Mouse (Mus musculus): ENCODE results near the gene Il27ra.
"Not testable (repeated sequence)": the region's sequence is repeated elsewhere in the genome, so short reads cannot be mapped to it uniquely, and the experiment has no call there.

Gene Il27ra

DNA sequence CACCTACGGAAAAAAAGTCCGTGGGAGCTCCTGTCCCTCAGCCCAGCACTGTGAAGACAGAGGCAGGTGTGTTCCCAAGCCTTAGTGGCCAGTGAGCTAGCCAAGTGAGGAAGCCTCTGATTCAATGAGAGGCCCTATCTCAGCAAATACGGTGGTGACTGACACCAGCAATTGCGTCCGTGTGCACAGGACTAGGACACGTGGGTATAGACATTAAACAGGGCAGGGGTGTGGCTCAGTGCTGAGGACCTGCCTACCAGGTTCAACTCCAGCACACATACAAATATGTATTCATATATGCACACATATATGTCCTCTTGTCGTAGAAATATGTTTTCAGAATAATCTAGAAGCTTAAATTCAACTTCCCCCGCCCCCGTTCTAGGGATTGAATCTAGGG, 22.7 kb downstream of the Il27ra start:
- no peak for DNase-seq (ENCODE audit: low spot score)

DNA sequence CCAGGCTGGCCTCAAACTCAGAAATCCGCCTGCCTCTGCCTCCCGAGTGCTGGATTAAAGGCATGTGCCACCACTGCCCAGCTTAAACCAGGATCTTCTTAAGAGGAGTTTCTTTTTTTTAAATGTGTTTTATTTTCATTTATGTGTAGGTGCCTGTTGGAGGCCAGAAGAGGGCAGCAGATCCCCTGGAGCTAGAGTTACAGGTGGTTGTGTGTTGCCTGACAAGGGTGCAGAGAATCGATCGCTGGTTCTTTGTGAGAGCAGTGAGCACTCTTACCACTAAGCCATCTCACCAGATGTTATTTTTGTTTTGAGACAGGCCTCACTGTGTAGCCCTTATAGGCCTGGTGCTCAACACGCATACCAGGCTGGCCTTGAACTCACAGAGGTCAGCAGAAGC, 26.6 kb downstream of the Il27ra start:
- DNase-seq (ENCODE audit: low spot score): no peak

DNA sequence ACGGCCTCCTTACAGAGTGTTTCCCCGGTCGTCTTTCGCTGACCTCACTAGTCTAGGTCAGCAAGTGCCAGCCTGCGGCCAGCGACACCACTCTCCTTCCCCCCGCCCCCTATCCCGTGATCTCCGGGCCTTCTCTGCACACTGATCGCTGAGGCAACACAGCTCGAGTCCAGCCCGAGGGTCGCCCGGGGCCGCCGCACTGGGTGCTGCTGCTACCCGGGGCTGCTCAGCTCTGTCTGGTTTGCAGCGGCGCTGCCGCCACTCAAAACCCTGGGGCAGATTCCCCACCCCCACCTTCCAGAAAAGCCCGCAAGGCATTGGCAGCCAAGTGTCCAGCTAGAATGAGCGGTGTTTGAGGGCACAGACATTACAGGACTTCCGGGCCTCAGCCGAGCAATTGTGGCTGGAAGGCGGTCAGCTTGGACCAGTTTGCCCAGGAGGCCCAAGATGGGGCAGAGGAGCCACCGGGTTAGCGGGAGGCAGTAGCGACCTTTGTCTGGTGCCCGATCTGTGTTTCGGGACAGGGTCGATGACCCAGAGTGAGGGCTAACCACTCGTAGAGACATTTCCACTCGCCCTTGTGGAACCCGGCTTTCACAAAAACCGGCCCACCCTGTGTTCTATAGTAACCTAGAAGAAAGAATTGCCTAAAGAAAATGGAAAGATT, 29.8 kb downstream of the Il27ra start:
- DNase-seq (ENCODE audit: low spot score): no peak

DNA sequence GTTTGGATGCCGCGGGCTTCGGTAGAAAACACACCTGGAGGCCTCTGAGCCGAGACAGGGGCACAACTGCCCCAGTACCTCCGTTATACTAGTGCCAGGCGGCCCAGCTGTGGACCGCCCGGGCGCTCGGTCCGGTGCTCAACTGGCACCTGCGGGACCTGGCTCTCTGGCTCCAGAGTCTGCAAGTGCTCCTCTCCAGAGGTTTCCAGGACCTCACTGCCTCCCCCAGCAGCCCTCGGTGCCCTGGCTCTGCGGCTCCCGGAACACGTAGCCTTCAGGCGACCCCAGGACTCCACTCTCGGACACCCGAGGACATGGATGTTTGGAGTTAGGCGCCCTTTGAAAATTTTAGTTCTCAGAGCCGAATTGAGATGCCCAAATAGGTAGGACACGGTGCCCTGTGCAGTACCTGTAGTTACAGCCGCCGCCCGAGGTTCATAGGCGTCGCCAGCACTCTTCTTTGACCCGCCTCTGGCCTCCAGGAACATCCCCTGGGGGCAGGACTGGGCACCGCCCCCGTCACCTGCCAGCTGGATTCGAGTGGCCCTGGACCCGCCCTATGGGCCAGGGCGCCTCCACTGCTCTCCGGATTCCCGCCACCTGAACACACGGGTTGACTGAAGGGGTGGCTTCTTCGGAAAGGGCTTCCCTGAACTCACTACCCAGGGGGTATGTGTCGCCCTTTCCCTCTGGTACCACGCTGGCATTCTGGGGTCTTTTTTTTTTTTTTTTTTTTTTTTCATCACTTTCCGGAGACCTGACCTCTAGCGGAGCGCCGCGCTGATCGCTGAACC, 30.5 kb downstream of the Il27ra start, which contains the start of gene 2210011C24Rik:
2210011C24Rik (minus strand) TSS at position 467 of the 794 bp plus-strand sequence.
- DNase-seq (ENCODE audit: low spot score): no peak

DNA sequence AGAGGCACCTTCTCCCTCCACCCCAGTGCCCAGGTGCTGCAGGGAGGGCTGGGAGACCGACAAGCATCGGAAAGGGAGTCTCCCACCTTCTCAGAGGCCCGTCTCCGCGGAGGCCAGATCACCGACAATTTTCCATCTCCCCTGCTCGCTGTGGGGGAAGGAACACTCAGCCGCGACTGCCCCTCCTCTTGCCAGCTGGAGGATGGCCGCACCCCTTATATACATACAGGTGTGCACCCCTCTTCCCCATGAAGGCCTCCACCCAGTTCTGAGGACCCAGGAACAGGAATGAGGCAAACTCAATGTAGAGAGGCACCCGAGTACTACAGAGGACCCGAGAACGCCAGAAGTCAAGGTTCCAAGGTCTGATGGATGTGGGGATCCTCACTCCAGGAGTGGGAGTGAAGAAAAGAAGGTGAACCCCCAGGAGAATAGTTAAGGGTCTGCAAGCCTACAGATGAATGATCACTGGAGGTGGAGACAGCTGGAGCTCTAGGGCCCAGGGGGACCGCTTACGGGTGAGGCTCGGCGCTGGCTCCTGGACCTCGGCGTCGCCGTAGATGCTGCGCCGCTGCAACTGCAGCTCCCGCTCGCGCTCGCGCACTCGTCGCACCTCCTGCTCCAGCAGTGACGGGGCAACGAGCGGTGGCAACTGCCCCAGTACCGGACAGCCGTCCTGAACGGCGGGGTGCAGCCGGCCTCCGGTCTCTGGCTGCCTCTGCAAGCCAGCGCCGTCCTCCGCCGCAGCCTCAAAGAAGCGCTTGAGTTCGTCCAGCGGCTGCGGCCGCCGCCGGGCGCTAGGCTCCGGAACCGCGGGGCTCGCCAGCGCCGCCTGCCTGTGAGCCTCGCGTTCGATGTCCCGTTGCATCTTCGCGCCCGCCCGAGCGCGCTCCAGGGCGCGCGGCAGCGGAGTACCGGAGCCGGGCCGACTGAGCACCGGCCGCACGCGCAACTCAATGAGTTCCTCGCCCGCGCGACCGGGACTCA, 31.5 kb downstream of the Il27ra start:
- DNase-seq (ENCODE audit: low spot score): no peak

DNA sequence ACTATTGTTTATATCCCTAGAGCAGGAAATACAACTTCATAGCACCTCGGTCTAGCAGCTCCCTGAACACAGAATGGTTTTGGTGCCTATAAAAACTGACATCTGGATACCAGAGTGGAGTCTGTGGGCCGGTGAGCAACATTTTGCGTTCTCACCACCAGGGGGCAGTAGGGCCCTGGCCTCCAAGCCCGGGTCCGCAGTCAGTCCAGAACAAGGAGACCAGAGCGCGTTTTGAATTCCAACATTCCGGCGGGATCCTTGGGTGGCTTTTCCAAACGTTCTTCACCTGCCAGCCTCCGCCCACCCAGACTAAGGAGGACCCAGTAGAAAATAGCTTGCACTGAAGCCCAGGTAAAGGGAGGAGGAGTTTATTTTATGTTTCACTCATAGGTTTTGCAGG, 32.5 kb downstream of the Il27ra start:
- peak; percentile 89 for DNase-seq (ENCODE audit: low spot score)

DNA sequence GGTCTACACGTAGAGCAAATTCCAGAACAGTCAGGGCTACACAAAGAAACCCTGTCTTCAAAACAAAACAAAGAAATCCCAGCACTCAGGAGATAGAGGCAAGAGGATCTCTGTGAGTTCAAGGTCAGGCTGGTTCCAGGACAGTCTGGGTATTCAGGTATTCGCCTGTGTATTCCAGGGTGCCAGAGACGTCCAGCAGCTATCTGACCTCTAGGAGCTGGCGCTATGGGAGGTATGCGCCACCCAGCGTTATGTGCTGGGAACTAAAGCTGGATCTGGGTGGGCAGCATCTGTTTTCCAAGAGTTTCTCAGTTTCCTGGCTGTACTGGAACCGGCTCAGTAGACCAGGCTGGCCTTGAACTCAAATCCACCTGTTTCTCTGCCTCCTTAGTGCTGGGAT, 34.0 kb downstream of the Il27ra start:
- DNase-seq (ENCODE audit: low spot score): no peak

DNA sequence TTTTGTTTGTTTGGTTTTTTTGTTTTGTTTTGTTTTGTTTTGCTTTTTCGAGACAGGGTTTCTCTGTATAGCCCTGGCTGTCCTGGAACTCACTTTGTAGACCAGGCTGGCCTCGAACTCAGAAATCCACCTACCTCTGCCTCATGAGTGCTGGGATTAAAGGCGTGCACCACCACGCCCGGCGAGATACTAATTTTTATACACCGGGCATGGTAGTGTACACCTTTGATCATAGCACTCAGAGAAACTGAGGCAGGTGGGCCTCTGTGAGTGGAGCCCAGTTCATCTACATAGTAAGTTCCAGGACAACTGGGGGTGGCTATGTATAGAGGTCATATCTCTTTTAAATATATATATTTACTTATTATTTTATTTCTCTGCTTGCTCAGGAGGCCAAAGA, 36.9 kb downstream of the Il27ra start:
- DNase-seq (ENCODE audit: low spot score): not testable (repeated sequence)

DNA sequence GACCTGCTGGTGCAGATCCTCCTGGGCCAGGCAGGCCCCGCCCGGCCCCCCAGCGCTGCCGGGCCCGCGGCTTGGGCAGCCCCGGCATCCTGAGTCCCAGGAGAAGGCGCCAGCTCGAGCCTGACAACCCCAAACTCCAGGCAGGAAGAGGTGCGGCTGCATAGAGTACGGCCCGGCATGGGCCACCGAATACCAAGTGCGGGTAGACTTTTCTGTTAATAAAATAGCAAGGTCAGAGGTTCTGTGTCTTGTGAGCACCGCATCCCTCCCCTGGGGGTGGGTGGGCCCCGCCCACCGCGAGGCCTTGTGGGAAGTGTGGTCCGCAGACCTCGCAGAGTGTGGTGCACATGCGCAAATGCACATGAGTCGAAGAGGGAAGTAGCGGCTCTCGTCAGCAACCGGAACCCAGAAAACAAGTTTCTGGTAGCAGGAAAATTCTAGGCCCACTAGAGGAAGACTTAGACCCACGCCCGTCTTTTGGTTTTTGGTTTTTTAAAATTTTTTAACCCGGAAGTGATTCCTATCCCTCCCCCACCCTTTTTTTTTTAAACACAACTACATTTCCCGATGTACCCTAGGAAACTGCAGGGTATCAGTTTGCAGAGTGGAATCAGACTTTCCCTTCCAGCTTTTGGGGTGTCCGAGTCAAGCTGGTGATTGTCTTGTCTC, 37.7 kb downstream of the Il27ra start:
- DNase-seq (ENCODE audit: low spot score): peak; percentile 78

DNA sequence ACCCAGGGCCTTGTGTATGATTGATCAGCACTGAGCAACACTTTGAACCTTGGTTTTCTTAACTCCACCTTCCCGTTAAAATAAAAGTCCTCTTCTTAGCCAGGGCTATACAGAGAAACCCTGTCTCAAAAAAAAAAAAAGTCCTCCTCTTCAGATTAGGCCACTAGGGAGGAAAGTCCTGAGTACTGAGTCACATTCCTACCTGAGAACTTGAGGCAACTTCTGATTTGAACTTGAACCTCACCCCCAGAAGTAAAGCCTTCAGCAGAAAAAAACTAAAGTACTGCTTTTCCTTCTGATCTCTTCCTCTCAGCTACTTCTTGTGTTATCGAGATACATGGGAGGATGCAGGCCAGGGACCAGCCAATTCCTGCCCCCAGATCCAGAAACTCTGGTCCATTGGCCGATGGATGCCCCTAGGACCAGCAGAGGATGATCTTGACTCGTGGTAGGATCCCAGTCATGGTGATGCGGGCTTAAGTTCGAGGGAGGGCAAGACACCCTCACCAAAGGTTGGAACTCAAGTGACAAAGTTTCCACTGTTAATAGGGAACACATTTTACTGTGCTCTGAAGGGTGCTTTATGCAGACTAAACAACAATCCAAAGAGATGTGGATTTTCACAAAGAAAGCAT, 38.7 kb downstream of the Il27ra start:
- DNase-seq (ENCODE audit: low spot score): no peak

DNA sequence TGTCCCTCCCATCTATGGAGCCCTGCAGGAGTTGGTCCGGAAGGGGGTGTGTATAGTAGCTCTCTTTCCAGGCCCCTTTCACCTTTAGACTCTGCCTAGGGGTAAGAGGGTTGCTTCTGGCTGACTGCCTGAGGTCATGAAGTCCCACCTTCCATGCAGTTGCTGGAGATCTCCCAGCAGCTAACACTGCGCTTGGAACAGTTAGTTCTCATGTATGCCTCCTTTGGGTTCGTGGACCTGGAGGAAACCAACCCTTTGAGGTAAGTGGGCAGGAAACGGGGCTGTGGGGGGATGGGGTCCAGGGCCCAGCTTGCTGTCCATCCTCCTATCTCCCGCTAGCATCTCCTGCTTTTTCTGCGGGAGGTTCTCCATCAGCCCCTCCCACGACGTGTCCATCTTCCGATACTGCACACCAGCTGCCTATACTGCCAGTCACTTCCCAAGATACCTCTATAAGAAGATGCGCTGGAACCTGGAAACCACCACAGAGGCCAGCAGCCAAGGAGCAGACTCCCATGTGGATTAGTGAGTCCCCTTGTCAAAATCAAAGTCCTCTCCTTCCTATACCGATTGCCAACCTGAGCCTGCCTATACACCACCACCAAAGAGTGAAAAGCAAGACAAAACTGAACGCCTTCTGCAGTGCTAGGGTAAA, 39.3 kb downstream of the Il27ra start:
- DNase-seq (ENCODE audit: low spot score): no peak

DNA sequence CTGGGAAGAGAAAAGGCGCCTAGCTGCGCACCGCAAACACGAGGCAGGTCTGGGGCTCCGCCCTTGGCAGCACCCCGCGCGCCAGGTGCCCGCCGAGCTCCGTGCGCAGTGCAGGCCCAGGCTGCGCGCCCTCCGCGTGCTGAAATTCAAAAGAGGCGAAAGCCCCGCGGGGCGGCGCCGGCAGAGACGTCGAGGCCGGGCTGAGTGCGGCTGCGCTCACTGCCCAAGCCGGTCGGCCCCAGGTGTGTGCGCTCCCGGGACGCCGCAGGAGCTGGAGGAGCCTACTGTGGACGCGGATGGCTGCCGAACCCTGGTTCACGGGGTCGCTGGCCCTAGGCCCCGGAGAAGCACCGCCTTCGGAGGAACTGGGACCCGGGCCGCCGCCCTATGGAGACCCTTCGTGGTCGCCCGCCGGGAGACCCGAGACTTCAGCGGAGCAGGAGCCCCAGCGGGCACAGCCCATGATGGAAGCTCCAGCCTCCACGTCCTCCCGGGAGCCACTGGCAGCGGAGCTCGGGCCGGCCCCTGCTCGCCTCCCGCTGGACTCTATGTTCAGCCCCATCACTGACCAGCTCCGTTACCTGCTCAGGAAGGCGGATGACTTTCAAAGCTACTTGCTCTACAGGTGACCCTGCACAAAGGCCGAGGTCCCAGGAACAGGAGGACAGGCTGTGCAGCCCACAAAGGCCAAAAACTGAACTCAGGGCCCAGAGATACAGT, 40.9 kb downstream of the Il27ra start, which contains the start of gene 1700067K01Rik:
1700067K01Rik (plus strand) TSS at position 222 of the 720 bp plus-strand sequence.
- DNase-seq (ENCODE audit: low spot score): no peak

DNA sequence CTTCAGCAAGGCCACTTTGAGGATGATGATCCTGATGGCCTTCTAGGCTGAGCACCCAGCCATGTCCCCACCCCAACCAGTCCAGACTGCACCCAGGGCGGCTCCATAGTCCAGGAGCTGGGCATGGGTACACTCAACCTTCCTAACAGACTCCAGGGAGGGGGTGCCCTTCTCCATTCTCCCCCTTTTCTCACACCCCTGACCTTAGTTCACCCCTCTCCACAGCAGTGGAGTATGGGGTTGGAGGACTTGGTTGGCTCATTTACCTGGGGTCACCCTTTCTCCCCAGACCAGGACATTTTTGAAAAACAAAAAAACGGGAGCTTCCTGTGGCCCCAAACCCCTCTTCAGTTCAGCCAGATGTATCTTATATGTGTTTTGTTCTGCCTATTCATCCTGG, 42.6 kb downstream of the Il27ra start:
- no peak for DNase-seq (ENCODE audit: low spot score)

DNA sequence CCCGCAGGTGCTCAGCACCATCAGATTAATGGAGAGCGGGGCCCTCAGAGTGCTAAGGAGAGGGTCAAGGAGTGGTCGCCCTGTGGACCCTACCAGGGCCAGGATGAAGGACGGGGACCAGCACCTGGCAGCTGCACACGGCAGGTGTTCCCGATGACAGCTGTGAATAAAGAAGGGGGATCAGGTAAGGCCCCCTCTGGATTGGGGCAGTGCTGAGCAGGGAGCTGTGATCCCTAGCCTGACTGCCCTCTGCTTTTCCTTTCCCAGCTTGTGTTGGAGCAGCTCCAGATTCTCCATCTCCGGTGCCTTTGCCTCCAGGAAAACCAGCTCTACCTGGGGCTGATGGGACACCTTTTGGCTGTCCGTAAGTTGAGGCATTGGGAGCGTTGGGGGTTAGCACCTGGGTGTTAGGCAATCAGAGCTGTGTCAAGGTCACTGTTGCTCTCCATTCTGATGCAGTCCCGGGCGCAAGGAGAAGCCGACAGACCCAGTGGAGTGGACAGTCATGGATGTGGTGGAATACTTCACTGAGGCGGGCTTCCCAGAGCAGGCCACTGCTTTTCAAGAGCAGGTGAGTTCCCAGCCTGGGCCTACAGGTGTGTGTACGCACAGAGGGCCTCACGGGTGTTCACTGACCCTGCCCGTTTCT, 43.2 kb downstream of the Il27ra start:
- no peak for DNase-seq (ENCODE audit: low spot score)

DNA sequence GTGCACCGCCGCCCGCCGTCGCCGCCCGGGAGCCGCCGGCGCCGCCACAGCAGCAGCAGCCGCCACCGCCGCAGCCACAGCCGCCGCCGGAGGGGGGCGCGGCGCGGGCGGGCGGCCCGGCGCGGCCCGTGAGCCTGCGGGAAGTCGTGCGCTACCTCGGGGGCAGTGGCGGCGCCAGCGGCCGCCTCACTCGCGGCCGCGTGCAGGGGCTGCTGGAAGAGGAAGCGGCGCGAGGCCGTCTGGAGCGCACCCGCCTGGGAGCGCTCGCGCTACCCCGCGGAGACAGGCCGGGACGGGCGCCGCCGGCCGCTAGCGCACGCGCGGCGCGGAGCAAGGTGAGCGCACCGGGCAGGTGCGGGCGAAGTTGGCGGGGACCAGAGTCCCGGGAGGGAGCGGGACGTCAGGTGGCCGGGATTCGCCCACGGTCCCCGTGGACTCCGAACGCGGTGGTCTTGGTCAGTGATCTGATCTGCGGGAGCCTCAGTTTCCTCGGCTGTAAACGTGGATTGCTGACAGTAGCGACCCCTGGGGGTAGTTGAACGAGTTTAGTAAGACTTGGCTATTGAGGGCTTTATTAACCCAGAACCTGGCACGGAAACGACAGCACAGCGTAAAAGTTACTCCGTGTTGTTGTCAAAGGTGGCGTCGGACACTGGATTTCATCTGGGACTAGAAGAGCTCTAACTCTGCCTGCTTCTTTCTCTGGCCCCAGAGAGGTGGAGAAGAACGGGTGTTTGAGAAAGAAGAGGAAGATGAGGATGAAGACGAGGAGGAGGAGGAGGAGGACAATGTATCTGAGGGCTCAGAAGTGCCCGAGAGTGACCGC, 43.9 kb downstream of the Il27ra start:
- DNase-seq (ENCODE audit: low spot score): no peak

DNA sequence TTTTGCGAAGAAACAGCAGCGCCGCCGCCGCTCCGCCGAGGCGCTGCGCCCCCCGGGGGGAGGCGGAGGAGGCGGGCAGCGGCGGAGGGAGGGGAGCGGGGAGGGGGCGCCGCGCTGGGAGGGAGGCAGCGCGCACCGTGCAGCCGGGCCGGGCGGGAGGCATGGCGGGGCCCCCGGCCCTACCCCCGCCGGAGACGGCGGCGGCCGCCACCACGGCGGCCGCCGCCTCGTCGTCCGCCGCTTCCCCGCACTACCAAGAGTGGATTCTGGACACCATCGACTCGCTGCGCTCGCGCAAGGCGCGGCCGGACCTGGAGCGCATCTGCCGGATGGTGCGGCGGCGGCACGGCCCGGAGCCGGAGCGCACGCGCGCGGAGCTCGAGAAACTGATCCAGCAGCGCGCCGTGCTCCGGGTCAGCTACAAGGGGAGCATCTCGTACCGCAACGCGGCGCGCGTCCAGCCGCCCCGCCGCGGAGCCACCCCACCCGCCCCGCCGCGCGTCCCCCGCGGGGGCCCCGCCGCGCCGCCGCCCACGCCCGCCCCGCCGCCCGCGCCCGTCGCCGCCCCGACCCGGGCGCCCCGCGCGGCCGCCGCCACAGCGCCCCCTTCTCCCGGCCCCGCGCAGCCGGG, 44.8 kb downstream of the Il27ra start, which contains the start of gene Samd1:
Samd1 (plus strand) TSS at position 162 of the 631 bp plus-strand sequence.
- DNase-seq (ENCODE audit: low spot score): no peak

DNA sequence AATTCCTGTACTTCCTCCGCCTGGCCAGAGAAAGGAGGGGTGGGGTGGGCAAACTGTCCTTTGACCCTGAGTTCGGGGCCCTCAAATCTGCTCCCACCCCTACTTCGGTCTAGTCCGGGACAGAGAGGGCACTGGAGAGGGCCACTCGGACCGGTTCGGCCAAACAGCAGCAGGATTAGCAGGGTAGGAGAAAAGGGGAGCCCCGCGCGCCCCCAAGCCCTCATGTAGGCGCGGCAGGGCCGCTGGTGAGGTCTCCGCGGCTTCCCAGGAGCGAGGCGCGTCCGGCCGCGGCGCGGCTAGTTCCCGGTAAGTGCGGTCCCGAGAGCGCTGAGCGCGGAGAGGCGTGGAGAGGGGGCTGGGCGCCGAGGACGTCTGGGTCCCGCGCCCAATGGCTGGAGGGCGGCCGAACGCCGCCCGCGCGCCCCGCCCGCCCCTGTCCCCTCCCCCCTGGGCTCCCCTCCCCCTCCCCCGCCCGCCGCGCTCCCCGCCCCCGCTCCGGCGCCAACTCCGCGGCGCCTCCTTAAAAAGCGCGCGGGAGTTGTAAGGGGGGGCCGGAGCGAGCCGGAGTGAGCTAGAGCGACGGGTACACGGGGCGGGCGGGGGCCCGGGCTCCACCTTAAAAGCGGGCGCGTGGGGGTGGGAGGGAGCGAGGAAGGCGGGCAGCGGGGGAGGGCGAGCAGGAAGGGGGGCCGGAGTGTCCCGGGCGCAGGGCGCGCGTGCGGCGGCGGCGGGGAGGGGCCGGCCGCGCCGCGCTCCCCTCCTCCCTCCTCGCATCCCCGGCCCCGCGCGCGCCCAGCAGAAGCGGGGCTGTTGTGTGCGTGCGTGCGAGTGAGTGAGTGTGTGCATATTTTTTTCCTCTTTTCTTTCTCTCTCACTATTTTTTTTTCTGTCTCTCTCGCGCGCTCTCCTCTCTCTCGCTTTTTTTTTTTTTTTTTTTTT, 45.6 kb downstream of the Il27ra start:
- DNase-seq (ENCODE audit: low spot score): peak; percentile 79

Data from ovary, postnatal 14 days (tissue).